Mouse (Mus musculus) midbrain, embryonic 10.5 days (tissue): ENCODE data around the gene Slc4a1. TPM values are rescaled to one million over a fixed set of nuclear protein-coding genes. Genes with fewer than 3 reads are reported as not detected.

Source experiments
- DNase-seq: peaks from one replicate; pipeline ENCODE4 v3.0.0-alpha.2; 2017; ENCODE audit warnings: low spot score
- H3K27ac ChIP-seq: fragments of 300-500 bp; sonication (generic); replicated peaks from 2 replicates; pipeline ENCODE4 v1.5.1; 2016; ENCODE audit warnings: mild to moderate bottlenecking
- H3K27me3 ChIP-seq: fragments of 300-500 bp; sonication (generic); 2 replicates; pipeline ENCODE4 v1.6.1; 2016; ENCODE audit warnings: low read depth, mild to moderate bottlenecking; ENCODE audit not compliant: poor library complexity, severe bottlenecking
- H3K36me3 ChIP-seq: fragments of 300-500 bp; sonication (generic); 2 replicates; pipeline ENCODE4 v1.6.1; 2016; ENCODE audit warnings: mild to moderate bottlenecking, moderate library complexity
- H3K4me1 ChIP-seq: fragments of 300-500 bp; sonication (generic); 2 replicates; pipeline ENCODE4 v1.6.1; 2016
- H3K4me3 ChIP-seq: fragments of 300-500 bp; sonication (generic); 2 replicates; pipeline ENCODE4 v1.5.1; 2016; ENCODE audit warnings: mild to moderate bottlenecking, moderate library complexity
- H3K9me3 ChIP-seq: fragments of 300-500 bp; sonication (generic); replicated peaks from 2 replicates; pipeline ENCODE4 v1.6.1; 2016; ENCODE audit warnings: mild to moderate bottlenecking
- WGBS: fragments of 180-500 bp; shearing (Covaris S2); methylation state at CpG from one replicate; pipeline ENCODE4 v1.1.7; 2016; 5-methylcytosine and 5-hydroxymethylcytosine counted together
- polyA plus RNA-seq: library from polyadenylated mRNA; unstranded; fragments of >200 nt; fragmentation: Nextera tagmentation; extraction: Ambion mirVana; gene quantifications from 2 replicates; pipeline ENCODE4 v1.2.1, GENCODE M21; 2016

The Slc4a1 gene
- polyA plus RNA-seq, 1 experiment from 2014 or later: 33.9 TPM

GRCm38 (mm10) chr11:102338561-102338960, 27.4 kb downstream of the Slc4a1 start:
- WGBS: 73% methylated on average over 3 of the region's 3 CpGs
- DNase-seq: no peak

GRCm38 (mm10) chr11:102337921-102338320, 28.1 kb downstream of the Slc4a1 start:
- no peak for DNase-seq
- Histone ChIP-seq H3K9me3 (no peaks in the 10 kb centered on the region), H3K27me3 (no peaks in the 10 kb centered on the region), H3K4me3 (no peak overlapping the region), H3K4me1 (peaks cover 11% of the 10 kb centered on the region), H3K36me3 (no peaks in the 10 kb centered on the region), H3K27ac (no peak overlapping the region)
- 77% methylated on average over 1 of the region's 1 CpGs for WGBS

More at GRCm38 (mm10) chr11:102338561-102338960, 27.4 kb downstream of the Slc4a1 start:
- Histone ChIP-seq H3K4me3 (no peak overlapping the region), H3K36me3 (no peaks in the 10 kb centered on the region), H3K27ac (no peak overlapping the region), H3K4me1 (peaks cover 11% of the 10 kb centered on the region), H3K9me3 (no peaks in the 10 kb centered on the region), H3K27me3 (no peaks in the 10 kb centered on the region)

GRCm38 (mm10) chr11:102336191-102336590, 29.8 kb downstream of the Slc4a1 start:
- Histone ChIP-seq H3K36me3 (no peaks in the 10 kb centered on the region), H3K4me1 (peaks cover 6% of the 10 kb centered on the region), H3K27me3 (no peaks in the 10 kb centered on the region), H3K27ac (no peak overlapping the region), H3K4me3 (no peak overlapping the region), H3K9me3 (no peaks in the 10 kb centered on the region)
- DNase-seq: no peak
- 89% methylated on average over 1 of the region's 1 CpGs for WGBS

GRCm38 (mm10) chr11:102334973-102335700, 30.9 kb downstream of the Slc4a1 start:
- peaks cover 6% of the 10 kb centered on the region for H3K4me1 ChIP-seq
- no peak overlapping the region for H3K4me3 ChIP-seq
- H3K36me3 ChIP-seq: no peaks in the 10 kb centered on the region
- H3K27ac ChIP-seq: no peak overlapping the region
- no peaks in the 10 kb centered on the region for H3K27me3 ChIP-seq
- no peak for DNase-seq
- H3K9me3 ChIP-seq: no peaks in the 10 kb centered on the region
- WGBS: 43% methylated on average over 9 of the region's 9 CpGs

GRCm38 (mm10) chr11:102334010-102334409, 32.0 kb downstream of the Slc4a1 start:
- Histone ChIP-seq H3K27ac (no peak overlapping the region), H3K36me3 (no peaks in the 10 kb centered on the region), H3K4me1 (peaks cover 6% of the 10 kb centered on the region), H3K27me3 (no peaks in the 10 kb centered on the region), H3K9me3 (no peaks in the 10 kb centered on the region), H3K4me3 (no peak overlapping the region)
- WGBS: 69% methylated on average over 4 of the region's 4 CpGs
- no peak for DNase-seq

- no peaks in the 10 kb centered on the region for H3K27me3 ChIP-seq
- H3K27ac ChIP-seq: no peak overlapping the region
- no peaks in the 10 kb centered on the region for H3K36me3 ChIP-seq
- H3K9me3 ChIP-seq: no peaks in the 10 kb centered on the region
- no peak for DNase-seq
- H3K4me3 ChIP-seq: no peak overlapping the region
- H3K4me1 ChIP-seq: peaks cover 6% of the 10 kb centered on the region
Observed at GRCm38 (mm10) chr11:102333061-102333460, 32.9 kb downstream of the Slc4a1 start.

- H3K4me3 ChIP-seq: no peak overlapping the region
- no peaks in the 10 kb centered on the region for H3K36me3 ChIP-seq
- H3K27me3 ChIP-seq: no peaks in the 10 kb centered on the region
- H3K9me3 ChIP-seq: no peaks in the 10 kb centered on the region
- H3K4me1 ChIP-seq: peaks cover 6% of the 10 kb centered on the region
- no peak overlapping the region for H3K27ac ChIP-seq
- no peak for DNase-seq
- WGBS: 61% methylated on average over 4 of the region's 4 CpGs
Observed at GRCm38 (mm10) chr11:102331806-102332205, 34.2 kb downstream of the Slc4a1 start.

GRCm38 (mm10) chr11:102330039-102330438, 36.0 kb downstream of the Slc4a1 start:
- Histone ChIP-seq H3K27me3 (no peaks in the 10 kb centered on the region), H3K4me1 (peaks cover 2% of the 10 kb centered on the region), H3K27ac (no peak overlapping the region), H3K4me3 (no peak overlapping the region), H3K9me3 (no peaks in the 10 kb centered on the region), H3K36me3 (no peaks in the 10 kb centered on the region)
- WGBS: 89% methylated on average over 3 of the region's 3 CpGs
- no peak for DNase-seq

GRCm38 (mm10) chr11:102329518-102329917, 36.5 kb downstream of the Slc4a1 start:
- no peak overlapping the region for H3K27ac ChIP-seq
- no peak overlapping the region for H3K4me3 ChIP-seq
- no peaks in the 10 kb centered on the region for H3K4me1 ChIP-seq
- no peaks in the 10 kb centered on the region for H3K9me3 ChIP-seq
- H3K27me3 ChIP-seq: no peaks in the 10 kb centered on the region
- DNase-seq: no peak
- no peaks in the 10 kb centered on the region for H3K36me3 ChIP-seq

- DNase-seq: no peak
- H3K4me3 ChIP-seq: no peak overlapping the region
- 83% methylated on average over 7 of the region's 7 CpGs for WGBS
- H3K36me3 ChIP-seq: no peaks in the 10 kb centered on the region
- H3K27ac ChIP-seq: no peak overlapping the region
- no peaks in the 10 kb centered on the region for H3K9me3 ChIP-seq
- no peaks in the 10 kb centered on the region for H3K4me1 ChIP-seq
- no peaks in the 10 kb centered on the region for H3K27me3 ChIP-seq
Observed at GRCm38 (mm10) chr11:102327839-102328238, 38.2 kb downstream of the Slc4a1 start.

- DNase-seq: no peak
- no peaks in the 10 kb centered on the region for H3K27me3 ChIP-seq
- no peaks in the 10 kb centered on the region for H3K9me3 ChIP-seq
- no peaks in the 10 kb centered on the region for H3K36me3 ChIP-seq
- no peaks in the 10 kb centered on the region for H3K4me1 ChIP-seq
- H3K27ac ChIP-seq: no peak overlapping the region
- H3K4me3 ChIP-seq: no peak overlapping the region
- WGBS: 74% methylated on average over 5 of the region's 5 CpGs
Observed at GRCm38 (mm10) chr11:102327250-102327649, 38.8 kb downstream of the Slc4a1 start.

- 84% methylated on average over 1 of the region's 1 CpGs for WGBS
- no peaks in the 10 kb centered on the region for H3K36me3 ChIP-seq
Observed at GRCm38 (mm10) chr11:102323516-102323915, 42.5 kb downstream of the Slc4a1 start.

GRCm38 (mm10) chr11:102321931-102322330, 44.1 kb downstream of the Slc4a1 start:
- Histone ChIP-seq H3K9me3 (no peaks in the 10 kb centered on the region), H3K27me3 (0 out of 2 replicates have a peak, but pooled peaks cover 5% of the 10 kb centered on the region), H3K4me1 (peaks cover 17% of the 10 kb centered on the region), H3K36me3 (no peaks in the 10 kb centered on the region), H3K27ac (no peak overlapping the region), H3K4me3 (no peak overlapping the region)
- 78% methylated on average over 6 of the region's 6 CpGs for WGBS
- no peak for DNase-seq

More at GRCm38 (mm10) chr11:102323516-102323915, 42.5 kb downstream of the Slc4a1 start:
- Histone ChIP-seq H3K9me3 (no peaks in the 10 kb centered on the region), H3K27ac (no peak overlapping the region), H3K27me3 (0 out of 2 replicates have a peak, but pooled peaks cover 5% of the 10 kb centered on the region), H3K4me3 (no peak overlapping the region), H3K4me1 (peaks cover 17% of the 10 kb centered on the region)
- DNase-seq: no peak
